Mouse (Mus musculus) lung, postnatal 0 days (tissue): ENCODE results near the gene Gm20388. TPM values are rescaled to one million over a fixed set of nuclear protein-coding genes. Genes with fewer than 3 reads are reported as not detected.

Experiments
- ATAC-seq: fragments of 200-750 bp; cut with Nextera tagmentation; 2 replicates; pipeline ENCODE4 v1.8.0; 2017; ENCODE audit warnings: moderate library complexity
- DNase-seq: peaks from one replicate; pipeline ENCODE4 v3.0.0-alpha.2; 2016; ENCODE audit warnings: low spot score
- H3K27ac ChIP-seq: fragments of 300-500 bp; sonication (generic); 2 replicates; pipeline ENCODE4 v1.5.1; 2014; ENCODE audit warnings: antibody characterized with exemption, mild to moderate bottlenecking, low read length, mixed read lengths
- H3K27me3 ChIP-seq: fragments of 300-500 bp; sonication (generic); replicated peaks from 2 replicates; pipeline ENCODE4 v1.6.1; 2014; ENCODE audit warnings: low read length, mixed read lengths; ENCODE audit not compliant: insufficient read depth
- H3K36me3 ChIP-seq: fragments of 300-500 bp; sonication (generic); 2 replicates; pipeline ENCODE4 v1.6.1; 2014; ENCODE audit warnings: low read length, mixed read lengths; ENCODE audit not compliant: insufficient read depth
- H3K4me1 ChIP-seq: fragments of 300-500 bp; sonication (generic); 2 replicates; pipeline ENCODE4 v1.6.1; 2014; ENCODE audit warnings: antibody characterized with exemption, low read depth, low read length, mixed read lengths; ENCODE audit not compliant: insufficient read depth
- H3K4me2 ChIP-seq: fragments of 300-500 bp; sonication (generic); replicated peaks from 2 replicates; pipeline ENCODE4 v1.6.1; 2014; ENCODE audit warnings: low read depth, mild to moderate bottlenecking, low read length, moderate library complexity, mixed read lengths
- H3K4me3 ChIP-seq: fragments of 300-500 bp; sonication (generic); 2 replicates; pipeline ENCODE4 v1.5.1; 2014; ENCODE audit warnings: low read depth, low read length
- H3K9ac ChIP-seq: fragments of 300-500 bp; sonication (generic); replicated peaks from 2 replicates; pipeline ENCODE4 v1.6.1; 2014; ENCODE audit warnings: low read depth, mild to moderate bottlenecking
- H3K9me3 ChIP-seq: fragments of 300-500 bp; sonication (generic); 2 replicates; pipeline ENCODE4 v1.6.1; 2016; ENCODE audit warnings: low read length, mixed read lengths
- CTCF ChIP-seq: IDR thresholded peaks from 2 replicates; pipeline ENCODE4 v1.5.1; 2016; ENCODE audit warnings: antibody characterized with exemption, mild to moderate bottlenecking
- EP300 ChIP-seq: IDR thresholded peaks from 2 replicates; pipeline ENCODE4 v1.6.1; 2016; ENCODE audit warnings: antibody characterized with exemption, mild to moderate bottlenecking, control low read depth
- WGBS: fragments of 180-500 bp; shearing (Covaris S2); extraction: QIAGEN DNeasy Blood & Tissue Kit; methylation state at CpG from one replicate; pipeline ENCODE4 v1.1.7; 2014; 5-methylcytosine and 5-hydroxymethylcytosine counted together
- polyA plus RNA-seq: library from polyadenylated mRNA; unstranded; fragments of >200 nt; fragmentation: Nextera tagmentation; extraction: Ambion mirVana; gene quantifications from 2 replicates; pipeline ENCODE4 v1.2.1, GENCODE M21; 2015

Gm20388 gene
- polyA plus RNA-seq, 1 experiment from 2014 or later, result not detected

DNA sequence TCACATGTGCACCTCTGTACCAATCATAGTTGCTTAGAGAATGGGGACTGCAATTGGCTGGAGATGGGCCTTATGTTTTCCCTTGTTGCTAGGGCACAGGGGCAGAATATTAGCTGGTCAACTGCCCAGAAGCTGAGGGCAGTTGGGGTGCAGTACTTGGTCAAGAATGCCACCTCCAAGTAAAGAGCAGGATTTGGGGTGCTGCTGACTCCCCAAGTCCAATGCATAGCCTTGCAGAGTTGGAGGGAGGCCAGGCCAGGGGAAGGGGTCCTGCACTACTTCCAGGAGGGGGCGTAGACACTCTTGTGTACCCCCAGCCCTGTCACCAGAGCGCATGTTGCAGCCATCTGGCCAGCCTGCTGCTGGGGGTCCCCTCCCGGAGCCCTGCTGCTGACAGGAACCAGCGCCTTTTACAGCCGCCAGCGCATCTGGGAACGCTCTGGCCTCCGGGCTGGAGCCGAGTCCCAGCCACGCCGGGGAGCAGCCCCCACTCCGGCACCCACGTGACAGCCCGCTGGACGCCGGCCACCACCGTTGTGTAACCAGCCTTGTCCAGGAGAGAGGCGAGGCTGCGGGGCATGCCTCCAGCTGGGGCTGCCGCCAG is 280.3 kb downstream of the Gm20388 start:
- TF ChIP-seq EP300 (peak; percentile 39), CTCF (peak; percentile 20; the same call in 1 of the 2 replicates)
- H3K27me3 ChIP-seq, result no peaks in the 10 kb centered on the region
- no peak overlapping the region for H3K4me3 ChIP-seq
- H3K4me1 ChIP-seq, result peaks cover 24% of the 10 kb centered on the region; the same call in 1 of the 2 replicates
- DNase-seq, result peak; percentile 94
- H3K4me2 ChIP-seq, result peak overlapping the region; percentile 47
- H3K36me3 ChIP-seq, result no peaks in the 10 kb centered on the region
- no peak overlapping the region for H3K9ac ChIP-seq
- 21% methylated on average over 19 of the region's 20 CpGs for WGBS
- H3K27ac ChIP-seq, result peak overlapping the region; percentile 84
- no peaks in the 10 kb centered on the region for H3K9me3 ChIP-seq
- peak; percentile 94 for ATAC-seq

DNA sequence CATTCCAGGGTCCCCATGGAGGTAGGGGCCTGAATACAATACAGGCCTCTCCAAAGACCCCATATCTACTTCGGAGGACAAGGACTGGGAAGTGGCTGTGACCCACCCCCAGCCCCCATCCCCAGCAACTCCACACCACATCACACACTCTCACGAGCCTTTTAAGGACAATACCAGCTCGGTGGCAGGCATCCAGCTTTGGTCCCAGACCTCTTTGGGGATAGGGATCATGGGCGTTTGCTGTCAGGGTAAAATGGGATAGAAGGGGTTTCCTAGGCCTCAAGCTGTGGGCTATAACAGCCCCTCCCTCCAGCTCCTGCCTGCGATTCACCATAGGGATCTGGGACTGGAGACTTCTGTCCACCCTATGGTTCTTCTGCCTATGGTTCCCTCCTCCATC is 281.0 kb downstream of the Gm20388 start:
- Histone ChIP-seq H3K27me3 (no peaks in the 10 kb centered on the region), H3K9me3 (no peaks in the 10 kb centered on the region), H3K9ac (no peak overlapping the region), H3K4me2 (no peak overlapping the region), H3K4me3 (no peak overlapping the region), H3K36me3 (no peaks in the 10 kb centered on the region), H3K27ac (no peak overlapping the region), H3K4me1 (peaks cover 17% of the 10 kb centered on the region; the same call in 1 of the 2 replicates)
- TF ChIP-seq CTCF, result no peak
- TF ChIP-seq EP300, result no peak
- DNase-seq (peak; percentile 9), ATAC-seq (no peak)
- WGBS, result 44% methylated on average over 5 of the region's 5 CpGs

DNA sequence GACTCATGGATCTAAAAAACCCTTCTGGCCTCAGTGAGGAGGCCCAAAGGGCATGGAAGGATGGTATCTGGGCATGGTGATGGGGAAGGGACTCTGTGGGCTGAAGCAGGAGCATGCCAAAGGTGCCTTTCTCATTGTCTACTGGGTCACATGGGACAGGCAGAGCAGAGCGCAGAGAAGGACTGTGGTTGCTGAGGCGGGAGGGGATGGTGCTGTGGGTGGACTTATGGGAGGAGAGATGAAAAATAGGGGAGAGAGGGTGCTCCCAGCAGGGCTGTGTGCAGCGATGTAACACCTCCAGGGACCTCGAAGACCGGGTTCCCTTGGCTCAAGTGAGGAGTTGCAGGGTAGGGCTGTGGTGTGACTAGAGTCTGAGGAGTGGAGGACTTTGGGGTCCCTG is 281.5 kb downstream of the Gm20388 start:
- ATAC-seq, result no peak
- Histone ChIP-seq H3K9ac (no peak overlapping the region), H3K4me3 (no peak overlapping the region), H3K27ac (no peak overlapping the region), H3K4me1 (peaks cover 16% of the 10 kb centered on the region; the same call in 1 of the 2 replicates), H3K4me2 (no peak overlapping the region), H3K9me3 (no peaks in the 10 kb centered on the region), H3K36me3 (no peaks in the 10 kb centered on the region), H3K27me3 (no peaks in the 10 kb centered on the region)
- no peak for TF ChIP-seq CTCF
- no peak for TF ChIP-seq EP300
- DNase-seq, result no peak
- WGBS, result 93% methylated on average over 5 of the region's 5 CpGs

DNA sequence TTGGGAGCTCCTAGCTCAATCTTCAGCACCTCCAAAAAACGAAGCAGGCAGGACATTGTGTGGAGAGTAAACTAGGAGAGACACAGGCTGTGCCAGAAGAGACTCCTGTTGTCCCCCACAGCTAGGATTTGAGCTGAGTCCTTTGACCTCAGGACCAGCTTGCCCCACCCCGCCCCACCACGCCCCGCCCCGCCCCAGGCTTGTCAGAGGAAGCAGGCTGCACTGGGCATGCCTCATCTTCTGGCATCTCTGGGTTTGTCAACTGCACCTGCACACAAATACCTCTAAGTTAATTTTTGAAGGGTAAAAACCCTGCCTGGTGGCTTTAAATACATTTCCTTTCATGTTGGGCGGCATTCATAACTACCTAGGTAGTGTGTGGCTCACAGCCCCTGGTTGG is 290.7 kb downstream of the Gm20388 start:
- WGBS, result 89% methylated on average over 6 of the region's 6 CpGs

DNA sequence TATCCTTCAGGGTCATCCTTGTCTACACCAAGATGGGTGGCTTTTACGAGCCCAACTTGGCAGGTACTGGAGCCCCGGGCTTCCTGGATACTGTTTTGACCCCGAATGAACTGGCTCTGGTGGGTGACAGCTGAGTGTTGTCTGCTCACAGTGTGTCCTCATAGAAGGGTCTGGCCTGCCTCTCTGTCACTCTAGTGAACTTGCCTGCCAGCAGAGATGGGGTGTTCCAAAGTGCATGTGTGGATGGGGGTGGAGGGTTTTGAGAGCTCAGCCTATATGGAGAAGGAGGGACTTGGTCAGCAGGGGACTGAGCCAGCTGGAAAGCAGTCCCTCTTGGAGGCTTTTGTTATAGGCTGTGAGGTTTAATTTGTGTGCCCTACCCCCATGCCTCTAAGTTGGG is 291.9 kb downstream of the Gm20388 start:
- DNase-seq, result peak; percentile 93
- H3K4me3 ChIP-seq, result no peak overlapping the region
- WGBS, result 41% methylated on average over 3 of the region's 3 CpGs
- no peaks in the 10 kb centered on the region for H3K27me3 ChIP-seq
- H3K27ac ChIP-seq, result no peak overlapping the region
- TF ChIP-seq EP300 (peak; percentile 56; the same call in 1 of the 2 replicates), CTCF (no peak)
- H3K4me2 ChIP-seq, result no peak overlapping the region
- H3K36me3 ChIP-seq, result no peaks in the 10 kb centered on the region
- peaks cover 11% of the 10 kb centered on the region for H3K4me1 ChIP-seq
- H3K9me3 ChIP-seq, result 0 out of 2 replicates have a peak, but pooled peaks cover 4% of the 10 kb centered on the region
- ATAC-seq, result peak; percentile 87
- no peak overlapping the region for H3K9ac ChIP-seq

More for the DNA sequence above, 290.7 kb downstream of the Gm20388 start:
- Histone ChIP-seq H3K4me3 (no peak overlapping the region), H3K4me2 (no peak overlapping the region), H3K36me3 (no peaks in the 10 kb centered on the region), H3K9ac (no peak overlapping the region), H3K27me3 (no peaks in the 10 kb centered on the region), H3K4me1 (peaks cover 11% of the 10 kb centered on the region), H3K9me3 (0 out of 2 replicates have a peak, but pooled peaks cover 4% of the 10 kb centered on the region), H3K27ac (no peak overlapping the region)
- TF ChIP-seq CTCF, result no peak
- no peak for TF ChIP-seq EP300
- ATAC-seq (no peak), DNase-seq (no peak)

DNA sequence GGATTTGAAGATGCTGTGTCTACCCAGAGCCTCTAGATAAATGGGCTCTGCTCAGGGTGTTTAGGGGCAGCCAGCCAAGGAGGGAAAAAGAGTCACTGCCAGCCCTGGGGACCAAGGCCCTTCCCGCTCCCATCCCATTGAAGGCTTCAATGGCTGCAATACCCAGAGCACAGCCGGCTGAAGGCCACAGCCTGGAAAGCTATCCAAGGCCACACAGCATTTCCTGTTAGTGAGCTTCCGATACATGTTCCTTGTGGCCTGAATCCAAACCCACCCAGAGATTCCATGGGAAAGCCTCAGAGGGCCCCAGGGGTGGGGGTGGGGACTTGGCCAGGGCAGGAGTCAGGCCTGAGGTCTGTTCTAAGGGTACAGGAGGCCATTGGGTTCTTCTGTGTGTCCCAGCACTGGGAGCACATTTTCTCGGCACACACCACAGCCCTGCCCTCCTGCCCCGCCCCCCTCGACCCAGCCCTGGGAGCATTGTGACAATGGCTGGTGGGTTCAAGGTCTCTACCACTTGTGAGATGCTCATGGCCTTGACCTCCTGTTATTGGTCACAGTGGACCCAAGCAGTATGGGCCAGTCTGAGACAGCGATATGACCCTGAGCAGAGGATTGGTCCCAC is 294.2 kb downstream of the Gm20388 start:
- Histone ChIP-seq H3K4me1 (peaks cover 11% of the 10 kb centered on the region), H3K9ac (no peak overlapping the region), H3K4me2 (no peak overlapping the region), H3K36me3 (no peaks in the 10 kb centered on the region), H3K4me3 (no peak overlapping the region), H3K27ac (no peak overlapping the region; the same call in 1 of the 2 replicates), H3K9me3 (0 out of 2 replicates have a peak, but pooled peaks cover under 1% of the 10 kb centered on the region), H3K27me3 (no peaks in the 10 kb centered on the region)
- ATAC-seq (peak; percentile 63), DNase-seq (peak; percentile 82)
- WGBS, result 52% methylated on average over 7 of the region's 7 CpGs
- TF ChIP-seq CTCF (no peak), EP300 (peak; percentile 70)
